Mouse (Mus musculus) liver, embryonic 11.5 days (tissue): Measurements from ENCODE around the gene Wdr63. TPM values are rescaled to one million over a fixed set of nuclear protein-coding genes. Genes with fewer than 3 reads are reported as not detected.

ENCODE experiments used
- ATAC-seq: fragments of 200-750 bp; cut with Nextera tagmentation; replicated peaks from 2 replicates; pipeline ENCODE4 v1.8.0; 2017; ENCODE audit warnings: moderate number of reproducible peaks, mild to moderate bottlenecking, moderate TSS enrichment, moderate library complexity; ENCODE audit not compliant: low FRiP score
- DNase-seq: peaks from one replicate; pipeline ENCODE4 v3.0.0-alpha.2; 2017; ENCODE audit warnings: low spot score
- H3K27ac ChIP-seq: fragments of 300-500 bp; sonication (generic); 2 replicates; pipeline ENCODE4 v1.5.1; 2014; ENCODE audit warnings: mild to moderate bottlenecking, low read depth, low read length, control low read depth
- H3K27me3 ChIP-seq: fragments of 300-500 bp; sonication (generic); replicated peaks from 2 replicates; pipeline ENCODE4 v1.6.1; 2014; ENCODE audit warnings: low read length, mixed read lengths; ENCODE audit not compliant: control insufficient read depth, insufficient read depth
- H3K36me3 ChIP-seq: fragments of 300-500 bp; sonication (generic); 2 replicates; pipeline ENCODE4 v1.6.1; 2014; ENCODE audit warnings: mild to moderate bottlenecking, low read length, moderate library complexity, mixed read lengths; ENCODE audit not compliant: control insufficient read depth, insufficient read depth
- H3K4me1 ChIP-seq: fragments of 300-500 bp; sonication (generic); replicated peaks from 2 replicates; pipeline ENCODE4 v1.6.1; 2014; ENCODE audit warnings: low read length, mixed read lengths; ENCODE audit not compliant: control insufficient read depth, insufficient read depth
- H3K4me2 ChIP-seq: fragments of 300-500 bp; sonication (generic); 2 replicates; pipeline ENCODE4 v1.6.1; 2014; ENCODE audit warnings: mild to moderate bottlenecking, control low read depth, moderate library complexity
- H3K4me3 ChIP-seq: fragments of 300-500 bp; sonication (generic); 2 replicates; pipeline ENCODE4 v1.5.1; 2014; ENCODE audit warnings: low read depth, low read length, control low read depth
- H3K9ac ChIP-seq: fragments of 300-500 bp; sonication (generic); 2 replicates; pipeline ENCODE4 v1.6.1; 2014; ENCODE audit warnings: low read depth, low read length, control low read depth
- H3K9me3 ChIP-seq: fragments of 300-500 bp; sonication (generic); 2 replicates; pipeline ENCODE4 v1.6.1; 2016; ENCODE audit warnings: low read length, inconsistent platforms, mixed read lengths; ENCODE audit not compliant: control insufficient read depth
- WGBS: fragments of 180-500 bp; shearing (Covaris S2); extraction: QIAGEN DNeasy Blood & Tissue Kit; methylation state at CpG from one replicate; pipeline ENCODE4 v1.1.7; 2014; 5-methylcytosine and 5-hydroxymethylcytosine counted together
- polyA plus RNA-seq: library from polyadenylated mRNA; unstranded; fragments of >200 nt; fragmentation: Nextera tagmentation; extraction: Ambion mirVana; gene quantifications from 2 replicates; pipeline ENCODE4 v1.2.1, GENCODE M21; 2014

The Wdr63 gene
- polyA plus RNA-seq, 1 experiment from 2014 or later, result 0.99 TPM

DNA sequence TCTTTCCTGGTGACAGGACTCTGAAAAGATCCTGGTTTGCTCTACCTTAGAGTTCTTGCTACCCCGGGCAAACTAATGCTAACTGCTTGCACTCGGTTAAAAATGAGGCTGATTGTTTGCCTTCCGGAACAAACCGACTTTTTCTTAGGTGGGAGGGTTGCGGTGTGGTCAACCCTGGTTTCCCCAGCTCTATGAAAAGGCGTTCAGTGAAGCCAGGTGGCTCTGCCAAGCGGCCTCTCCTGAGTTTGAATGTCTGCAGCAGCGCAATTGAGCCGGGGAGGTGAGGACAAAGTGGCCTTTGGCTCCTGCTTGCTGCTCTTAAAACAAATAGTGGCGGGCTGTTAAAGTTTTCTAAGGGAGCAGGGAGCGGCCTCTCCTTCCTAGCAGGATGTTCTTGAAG, 42.6 kb upstream of the Wdr63 start:
- Histone ChIP-seq H3K9ac (no peak overlapping the region), H3K4me2 (peak overlapping the region; percentile 65), H3K4me1 (peaks cover 5% of the 10 kb centered on the region; the same call in 1 of the 2 replicates), H3K4me3 (peak overlapping the region; percentile 46), H3K27me3 (peaks cover 3% of the 10 kb centered on the region; the same call in 1 of the 2 replicates), H3K9me3 (no peaks in the 10 kb centered on the region), H3K36me3 (no peaks in the 10 kb centered on the region), H3K27ac (no peak overlapping the region)
- ATAC-seq (no peak), DNase-seq (peak; percentile 51)
- 35% methylated on average over 11 of the region's 11 CpGs for WGBS

DNA sequence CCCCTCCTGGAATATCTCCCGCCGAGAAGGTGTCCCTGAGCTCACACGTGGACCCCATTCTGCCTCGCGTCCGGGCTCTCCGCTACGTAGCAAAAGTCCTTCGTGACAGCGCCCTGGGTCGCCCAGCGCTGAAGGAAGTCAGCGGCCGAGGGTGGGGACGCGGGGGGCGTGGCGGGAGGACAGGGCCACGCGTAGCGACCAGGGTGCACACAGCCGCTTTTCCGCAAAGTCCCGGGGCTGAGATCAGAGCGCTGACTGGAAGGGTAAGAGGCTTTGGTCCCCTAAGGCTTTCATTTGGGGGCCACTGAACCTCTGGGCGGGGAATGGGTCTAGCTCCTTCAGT, 42.1 kb upstream of the Wdr63 start:
- WGBS, result under 1% methylated on average over 26 of the region's 26 CpGs
- H3K4me1 ChIP-seq, result peaks cover 5% of the 10 kb centered on the region; the same call in 1 of the 2 replicates
- peaks cover 3% of the 10 kb centered on the region; the same call in 1 of the 2 replicates for H3K27me3 ChIP-seq
- H3K4me3 ChIP-seq, result peak overlapping the region; percentile 46
- no peaks in the 10 kb centered on the region for H3K36me3 ChIP-seq
- no peak overlapping the region for H3K27ac ChIP-seq
- DNase-seq (peak; percentile 44), ATAC-seq (peak; percentile 58)
- H3K4me2 ChIP-seq, result peak overlapping the region; percentile 65
- peak overlapping the region; percentile 13; the same call in 1 of the 2 replicates for H3K9ac ChIP-seq
- no peaks in the 10 kb centered on the region for H3K9me3 ChIP-seq

DNA sequence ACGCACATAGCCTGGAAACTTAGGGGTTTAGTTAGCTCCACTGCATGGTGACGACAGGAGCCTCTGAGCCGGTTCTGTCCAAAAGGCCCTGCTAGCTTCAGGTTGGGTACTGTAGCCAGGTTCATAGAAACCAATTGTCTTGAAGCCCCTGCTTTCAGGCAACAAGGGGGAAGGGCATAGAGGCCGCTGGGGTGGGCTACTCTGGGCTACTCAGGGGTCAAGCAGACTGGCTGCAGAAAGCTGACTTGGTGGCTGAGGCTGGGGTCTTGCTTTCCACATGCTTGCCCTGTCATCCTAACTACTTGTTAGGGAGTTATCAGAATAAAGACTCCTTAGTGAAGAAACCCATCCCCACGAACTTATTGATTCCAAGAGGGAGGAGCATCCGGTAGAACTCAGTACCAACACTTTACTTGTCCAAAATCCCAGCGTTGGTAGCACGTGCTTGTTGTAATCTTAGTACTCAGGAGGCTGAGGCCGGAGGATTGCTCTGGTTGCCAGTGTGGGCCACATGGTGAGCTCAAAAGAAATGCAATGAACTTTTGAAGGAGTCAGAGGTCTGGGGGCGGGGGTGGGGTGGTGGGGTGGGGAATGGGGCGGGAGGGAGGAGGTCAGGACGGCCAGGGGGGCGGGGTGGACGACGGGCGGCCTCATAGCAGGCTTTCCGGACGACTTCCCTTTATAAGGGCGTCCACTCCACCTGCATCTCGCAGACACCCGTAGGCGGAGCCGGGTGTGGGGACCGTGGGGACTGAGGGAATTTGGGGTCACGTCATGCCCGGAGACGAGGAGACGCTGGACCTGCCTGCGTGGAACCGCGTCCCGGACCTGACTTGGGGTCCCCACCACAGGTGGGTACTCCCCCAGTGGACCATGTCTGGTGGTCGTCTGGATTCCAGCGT, 41.5 kb upstream of the Wdr63 start, which contains the start of gene Mcoln2:
Gene Mcoln2, plus strand, starts transcription at position 678 of the 902 bp plus-strand sequence.
- H3K9me3 ChIP-seq, result no peaks in the 10 kb centered on the region
- H3K4me1 ChIP-seq, result peaks cover 5% of the 10 kb centered on the region; the same call in 1 of the 2 replicates
- H3K27ac ChIP-seq, result no peak within 1 kb of the TSS
- DNase-seq (peak; percentile 42), ATAC-seq (peak; percentile 50)
- WGBS, result 10% methylated on average over 34 of the region's 34 CpGs
- H3K27me3 ChIP-seq, result peaks cover 3% of the 10 kb centered on the region; the same call in 1 of the 2 replicates
- peak within 1 kb of the TSS; percentile 13; the same call in 1 of the 2 replicates for H3K9ac ChIP-seq
- H3K4me3 ChIP-seq, result peak within 1 kb of the TSS; percentile 46
- H3K4me2 ChIP-seq, result peak within 1 kb of the TSS; percentile 65
- H3K36me3 ChIP-seq, result no peaks in the 10 kb centered on the region

DNA sequence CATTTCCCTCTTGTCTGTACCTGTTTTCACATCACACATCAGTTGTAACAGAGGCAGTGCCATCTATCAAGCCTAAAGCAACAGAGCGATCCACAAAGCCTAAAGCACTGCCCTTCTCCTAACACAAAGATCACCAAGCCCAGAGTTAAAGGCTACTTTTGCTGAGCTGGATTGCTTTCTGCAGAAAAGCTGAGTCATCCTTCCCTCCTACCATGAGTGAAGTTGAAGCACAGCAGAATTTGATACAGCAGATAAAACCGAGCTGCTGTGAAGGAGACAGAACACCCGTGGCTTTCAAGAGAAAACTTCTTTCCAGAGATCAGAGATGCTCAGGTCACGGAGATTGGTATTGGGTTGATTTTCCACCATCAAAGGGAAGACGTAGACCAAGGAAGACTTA, 38.2 kb upstream of the Wdr63 start:
- no peaks in the 10 kb centered on the region for H3K36me3 ChIP-seq
- no peaks in the 10 kb centered on the region for H3K9me3 ChIP-seq
- peaks cover 5% of the 10 kb centered on the region; the same call in 1 of the 2 replicates for H3K4me1 ChIP-seq
- DNase-seq (no peak), ATAC-seq (no peak)
- no peak overlapping the region for H3K27ac ChIP-seq
- 47% methylated on average over 5 of the region's 5 CpGs for WGBS
- no peak overlapping the region for H3K4me3 ChIP-seq
- H3K27me3 ChIP-seq, result peaks cover 3% of the 10 kb centered on the region; the same call in 1 of the 2 replicates
- H3K4me2 ChIP-seq, result no peak overlapping the region
- no peak overlapping the region for H3K9ac ChIP-seq

DNA sequence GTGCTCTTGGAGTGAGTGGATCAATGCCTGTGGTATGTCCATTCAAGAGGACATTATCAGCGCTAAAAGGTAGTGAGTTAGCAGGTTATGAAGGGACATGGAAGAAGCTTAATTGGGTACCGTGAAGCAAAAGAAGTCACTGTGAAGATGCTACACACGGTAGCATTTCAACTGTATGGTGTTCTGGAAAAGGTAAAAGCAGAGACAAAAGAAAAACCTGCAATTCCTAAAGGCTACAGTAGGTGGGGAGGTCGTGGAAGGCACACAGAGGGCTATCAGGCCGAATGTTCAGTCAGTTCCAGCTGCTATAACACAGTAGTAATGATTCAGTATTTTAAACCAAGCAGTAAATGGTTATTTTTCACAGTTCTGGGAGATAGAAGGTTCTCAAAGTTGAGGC, 37.6 kb upstream of the Wdr63 start:
- Histone ChIP-seq H3K27ac (no peak overlapping the region), H3K4me2 (no peak overlapping the region), H3K9me3 (no peaks in the 10 kb centered on the region), H3K4me1 (peaks cover 5% of the 10 kb centered on the region; the same call in 1 of the 2 replicates), H3K36me3 (no peaks in the 10 kb centered on the region), H3K9ac (no peak overlapping the region), H3K27me3 (peaks cover under 1% of the 10 kb centered on the region; the same call in 1 of the 2 replicates), H3K4me3 (no peak overlapping the region)
- 48% methylated on average over 5 of the region's 5 CpGs for WGBS
- DNase-seq (no peak), ATAC-seq (no peak)

DNA sequence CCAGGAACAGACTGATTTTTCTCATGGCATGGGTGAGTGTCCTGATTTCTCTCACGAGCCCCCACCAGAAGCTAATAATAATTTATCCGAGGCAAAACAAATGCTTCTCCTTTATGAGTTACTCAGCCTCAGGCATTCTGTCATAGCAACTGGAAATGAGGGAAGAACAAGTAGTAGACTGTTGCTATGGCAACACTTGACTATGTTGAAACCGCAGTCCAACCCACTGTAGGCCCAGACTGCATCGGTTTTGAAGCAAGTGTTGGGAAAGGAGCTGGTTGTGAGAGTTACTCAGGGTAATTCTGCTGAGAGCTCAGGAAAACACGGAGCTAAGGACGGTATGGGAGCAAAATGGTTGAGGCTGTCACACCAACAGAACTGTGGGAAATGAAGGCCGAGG, 34.6 kb upstream of the Wdr63 start:
- 81% methylated on average over 7 of the region's 7 CpGs for WGBS
- Histone ChIP-seq H3K4me1 (peaks cover 5% of the 10 kb centered on the region; the same call in 1 of the 2 replicates), H3K4me3 (no peak overlapping the region), H3K9ac (no peak overlapping the region), H3K27ac (no peak overlapping the region), H3K9me3 (no peaks in the 10 kb centered on the region), H3K4me2 (no peak overlapping the region), H3K36me3 (no peaks in the 10 kb centered on the region), H3K27me3 (no peaks in the 10 kb centered on the region; the same call in 1 of the 2 replicates)
- ATAC-seq (no peak), DNase-seq (no peak)

DNA sequence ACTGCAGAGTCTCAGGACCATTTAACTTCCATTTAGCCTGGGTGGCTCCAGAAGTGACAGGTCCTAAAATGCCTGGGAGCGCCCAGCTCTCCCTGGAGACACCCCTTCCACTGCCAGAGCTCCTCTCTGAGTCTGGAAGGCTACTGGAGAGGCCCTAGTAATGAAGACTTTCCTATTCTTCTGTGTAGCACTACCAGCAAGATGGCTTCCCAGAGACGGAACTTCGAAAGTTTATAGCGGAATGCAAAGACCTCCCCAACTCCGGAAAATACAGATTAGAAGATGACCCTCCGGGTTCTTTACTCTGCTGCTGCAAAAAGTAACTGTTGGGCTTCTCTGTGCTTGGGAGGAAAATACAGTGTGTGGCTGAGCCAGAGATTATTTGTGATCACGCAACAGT, 32.3 kb upstream of the Wdr63 start:
- no peak for DNase-seq
- H3K9me3 ChIP-seq, result no peaks in the 10 kb centered on the region
- H3K27me3 ChIP-seq, result no peaks in the 10 kb centered on the region
- H3K9ac ChIP-seq, result no peak overlapping the region
- WGBS, result 84% methylated on average over 7 of the region's 7 CpGs
- no peaks in the 10 kb centered on the region for H3K4me1 ChIP-seq
- H3K36me3 ChIP-seq, result no peaks in the 10 kb centered on the region
- H3K4me3 ChIP-seq, result no peak overlapping the region
- no peak for ATAC-seq
- H3K4me2 ChIP-seq, result no peak overlapping the region
- H3K27ac ChIP-seq, result no peak overlapping the region

DNA sequence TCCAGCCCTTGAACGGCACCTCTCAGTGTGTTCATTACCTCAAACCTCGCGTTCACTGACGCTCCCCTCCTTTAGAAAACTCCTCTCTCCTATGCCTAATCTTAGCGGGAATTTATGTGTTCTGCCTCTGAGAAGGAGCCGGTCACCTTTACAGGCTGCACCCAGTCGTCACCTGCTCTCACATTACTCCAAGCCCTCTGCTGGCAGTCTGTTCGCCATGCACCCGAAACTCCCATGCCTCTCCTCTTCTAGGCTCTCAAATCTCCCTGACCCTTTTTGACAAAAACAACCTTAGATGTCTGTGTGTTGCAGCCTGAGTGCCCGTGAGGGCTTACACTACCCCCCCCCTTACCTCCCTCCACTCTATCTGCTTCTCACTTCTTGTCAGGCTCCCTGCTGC, 28.5 kb upstream of the Wdr63 start:
- Histone ChIP-seq H3K9ac (no peak overlapping the region), H3K27ac (no peak overlapping the region), H3K4me3 (no peak overlapping the region), H3K4me2 (no peak overlapping the region), H3K27me3 (no peaks in the 10 kb centered on the region), H3K4me1 (no peaks in the 10 kb centered on the region), H3K36me3 (no peaks in the 10 kb centered on the region), H3K9me3 (no peaks in the 10 kb centered on the region)
- WGBS, result 32% methylated on average over 10 of the region's 10 CpGs
- ATAC-seq (no peak), DNase-seq (no peak)
